Mouse (Mus musculus): Measurements from ENCODE around the gene Pepd. TPM values are rescaled to one million over a fixed set of nuclear protein-coding genes. Genes with fewer than 3 reads are reported as not detected.

The Pepd gene
- polyA plus RNA-seq, 1 experiment from 2014 or later = 54.6 TPM

GRCm38 (mm10) chr7:34938636-34939261 lies 26.6 kb downstream of the Pepd start:
- 0 out of 2 replicates have a peak, but pooled peaks have one; percentile 29 for ATAC-seq (ENCODE audit: low FRiP score)
- WGBS = 23% methylated on average over 5 of the region's 7 CpGs
- Histone ChIP-seq H3K4me3 (no peak overlapping the region), H3K27ac (peak overlapping the region; percentile 88), H3K4me1 (replicated peaks) (peaks cover 48% of the 10 kb centered on the region), H3K9me3 (peaks cover 6% of the 10 kb centered on the region; the same call in 1 of the 2 replicates), H3K9ac (no peak overlapping the region), H3K27me3 (peaks cover 3% of the 10 kb centered on the region; the same call in 1 of the 2 replicates), H3K4me2 (no peak overlapping the region), H3K36me3 (peaks cover 23% of the 10 kb centered on the region)

GRCm38 (mm10) chr7:34939262-34939951 lies 27.2 kb downstream of the Pepd start:
- Histone ChIP-seq H3K9ac (peak overlapping the region; percentile 14; the same call in 1 of the 2 replicates), H3K4me3 (no peak overlapping the region), H3K4me2 (no peak overlapping the region), H3K27me3 (peaks cover 3% of the 10 kb centered on the region; the same call in 1 of the 2 replicates), H3K4me1 (replicated peaks) (peaks cover 48% of the 10 kb centered on the region), H3K36me3 (peaks cover 23% of the 10 kb centered on the region), H3K9me3 (peaks cover 6% of the 10 kb centered on the region; the same call in 1 of the 2 replicates), H3K27ac (peak overlapping the region; percentile 88)
- peak; percentile 71 for ATAC-seq (ENCODE audit: low FRiP score)
- 15% methylated on average over 14 of the region's 14 CpGs for WGBS

- Histone ChIP-seq H3K27me3 (peaks cover 1% of the 10 kb centered on the region; the same call in 1 of the 2 replicates), H3K36me3 (peaks cover 19% of the 10 kb centered on the region), H3K27ac (peak overlapping the region; percentile 88), H3K9me3 (peaks cover 6% of the 10 kb centered on the region; the same call in 1 of the 2 replicates), H3K9ac (no peak overlapping the region), H3K4me2 (no peak overlapping the region), H3K4me3 (no peak overlapping the region), H3K4me1 (replicated peaks) (peaks cover 47% of the 10 kb centered on the region)
- ATAC-seq (ENCODE audit: low FRiP score) = peak; percentile 44
- WGBS = 18% methylated on average over 7 of the region's 7 CpGs
These were observed 27.8 kb downstream of the Pepd start for GRCm38 (mm10) chr7:34939952-34940312.

GRCm38 (mm10) chr7:34943581-34944123 lies 31.5 kb downstream of the Pepd start:
- Histone ChIP-seq H3K4me1 (replicated peaks) (peaks cover 48% of the 10 kb centered on the region), H3K4me3 (no peak overlapping the region), H3K36me3 (no peaks in the 10 kb centered on the region), H3K27me3 (no peaks in the 10 kb centered on the region), H3K27ac (no peak overlapping the region), H3K4me2 (no peak overlapping the region), H3K9ac (no peak overlapping the region), H3K9me3 (no peaks in the 10 kb centered on the region)
- ATAC-seq (ENCODE audit: low FRiP score) = no peak
- 82% methylated on average over 4 of the region's 4 CpGs for WGBS

GRCm38 (mm10) chr7:34946269-34946925 lies 34.2 kb downstream of the Pepd start:
- Histone ChIP-seq H3K9me3 (no peaks in the 10 kb centered on the region), H3K27me3 (no peaks in the 10 kb centered on the region), H3K27ac (peak overlapping the region; percentile 64; the same call in 1 of the 2 replicates), H3K4me2 (no peak overlapping the region), H3K9ac (peak overlapping the region; percentile 19; the same call in 1 of the 2 replicates), H3K4me1 (replicated peaks) (peaks cover 21% of the 10 kb centered on the region), H3K4me3 (no peak overlapping the region), H3K36me3 (no peaks in the 10 kb centered on the region)
- ATAC-seq (ENCODE audit: low FRiP score) = 0 out of 2 replicates have a peak, but pooled peaks have one; percentile 40
- 33% methylated on average over 7 of the region's 7 CpGs for WGBS

GRCm38 (mm10) chr7:34954548-34954947 lies 42.4 kb downstream of the Pepd start:
- no peaks in the 10 kb centered on the region for H3K27me3 ChIP-seq
- no peak overlapping the region for H3K9ac ChIP-seq
- no peak overlapping the region for H3K27ac ChIP-seq
- H3K36me3 ChIP-seq = peaks cover 3% of the 10 kb centered on the region; the same call in 1 of the 2 replicates
- peaks cover 20% of the 10 kb centered on the region for H3K4me1 ChIP-seq (replicated peaks)
- H3K4me2 ChIP-seq = no peak overlapping the region
- 86% methylated on average over 9 of the region's 9 CpGs for WGBS
- H3K9me3 ChIP-seq = no peaks in the 10 kb centered on the region
- no peak overlapping the region for H3K4me3 ChIP-seq
- ATAC-seq (ENCODE audit: low FRiP score) = no peak

GRCm38 (mm10) chr7:34955295-34955694 lies 43.1 kb downstream of the Pepd start:
- H3K9me3 ChIP-seq = no peaks in the 10 kb centered on the region
- peaks cover 3% of the 10 kb centered on the region; the same call in 1 of the 2 replicates for H3K36me3 ChIP-seq
- no peaks in the 10 kb centered on the region for H3K27me3 ChIP-seq
- no peak overlapping the region for H3K4me3 ChIP-seq
- peaks cover 20% of the 10 kb centered on the region for H3K4me1 ChIP-seq (replicated peaks)
- WGBS = 71% methylated on average over 3 of the region's 3 CpGs
- ATAC-seq (ENCODE audit: low FRiP score) = no peak
- no peak overlapping the region for H3K9ac ChIP-seq
- no peak overlapping the region for H3K4me2 ChIP-seq
- peak overlapping the region; percentile 1; the same call in 1 of the 2 replicates for H3K27ac ChIP-seq

- Histone ChIP-seq H3K27ac (no peak overlapping the region), H3K4me1 (replicated peaks) (peaks cover 20% of the 10 kb centered on the region), H3K36me3 (peaks cover 3% of the 10 kb centered on the region; the same call in 1 of the 2 replicates), H3K4me3 (no peak overlapping the region), H3K27me3 (no peaks in the 10 kb centered on the region), H3K4me2 (no peak overlapping the region), H3K9ac (no peak overlapping the region), H3K9me3 (no peaks in the 10 kb centered on the region)
- no peak for ATAC-seq (ENCODE audit: low FRiP score)
- 84% methylated on average over 8 of the region's 8 CpGs for WGBS
These were observed 45.0 kb downstream of the Pepd start for GRCm38 (mm10) chr7:34957138-34957537.

GRCm38 (mm10) chr7:34963889-34964645 lies 51.9 kb downstream of the Pepd start:
- no peak overlapping the region for H3K4me3 ChIP-seq
- peaks cover 5% of the 10 kb centered on the region; the same call in 1 of the 2 replicates for H3K4me1 ChIP-seq (replicated peaks)
- no peak overlapping the region for H3K4me2 ChIP-seq
- 85% methylated on average over 11 of the region's 11 CpGs for WGBS
- H3K9me3 ChIP-seq = no peaks in the 10 kb centered on the region
- no peak for ATAC-seq (ENCODE audit: low FRiP score)
- H3K36me3 ChIP-seq = no peaks in the 10 kb centered on the region
- no peak overlapping the region for H3K27ac ChIP-seq
- H3K27me3 ChIP-seq = no peaks in the 10 kb centered on the region
- no peak overlapping the region for H3K9ac ChIP-seq

- Histone ChIP-seq H3K36me3 (peaks cover 14% of the 10 kb centered on the region), H3K27ac (no peak overlapping the region), H3K27me3 (no peaks in the 10 kb centered on the region), H3K9ac (no peak overlapping the region), H3K9me3 (no peaks in the 10 kb centered on the region), H3K4me1 (replicated peaks) (peaks cover 15% of the 10 kb centered on the region), H3K4me2 (no peak overlapping the region), H3K4me3 (no peak overlapping the region)
- WGBS = 87% methylated on average over 3 of the region's 3 CpGs
- ATAC-seq (ENCODE audit: low FRiP score) = no peak
These were observed 55.2 kb downstream of the Pepd start for GRCm38 (mm10) chr7:34967362-34967761.

- H3K9me3 ChIP-seq = no peaks in the 10 kb centered on the region
- no peak overlapping the region for H3K4me3 ChIP-seq
- no peak for ATAC-seq (ENCODE audit: low FRiP score)
- 84% methylated on average over 3 of the region's 3 CpGs for WGBS
- no peak overlapping the region for H3K9ac ChIP-seq
- H3K27me3 ChIP-seq = no peaks in the 10 kb centered on the region
- no peak overlapping the region for H3K27ac ChIP-seq
- peaks cover 25% of the 10 kb centered on the region for H3K4me1 ChIP-seq (replicated peaks)
- H3K36me3 ChIP-seq = peaks cover 14% of the 10 kb centered on the region
- H3K4me2 ChIP-seq = no peak overlapping the region
These were observed 56.7 kb downstream of the Pepd start for GRCm38 (mm10) chr7:34968749-34969433.

Data from hindbrain, embryonic 13.5 days (tissue).